Mouse (Mus musculus) intestine, postnatal 0 days (tissue): ENCODE results near the gene Armh2. TPM values are rescaled to one million over a fixed set of nuclear protein-coding genes. Genes with fewer than 3 reads are reported as not detected.
A peak's percentile ranks its signal among the peaks of the same experiment; 100 is the strongest.

Experiments
- ATAC-seq: fragments of 200-750 bp; cut with Nextera tagmentation; 2 replicates; pipeline ENCODE4 v1.8.0; 2017; ENCODE audit warnings: mild to moderate bottlenecking, moderate TSS enrichment, moderate library complexity
- H3K27ac ChIP-seq: fragments of 300-500 bp; sonication (generic); 2 replicates; pipeline ENCODE4 v1.5.1; 2014; ENCODE audit warnings: mild to moderate bottlenecking, low read depth, low read length, moderate library complexity
- H3K27me3 ChIP-seq: fragments of 300-500 bp; sonication (generic); replicated peaks from 2 replicates; pipeline ENCODE4 v1.6.1; 2014; ENCODE audit warnings: low read length, mixed read lengths; ENCODE audit not compliant: control insufficient read depth, insufficient read depth
- H3K36me3 ChIP-seq: fragments of 300-500 bp; sonication (generic); 2 replicates; pipeline ENCODE4 v1.6.1; 2014; ENCODE audit warnings: mild to moderate bottlenecking, moderate library complexity; ENCODE audit not compliant: control insufficient read depth, insufficient read depth
- H3K4me1 ChIP-seq: fragments of 300-500 bp; sonication (generic); replicated peaks from 2 replicates; pipeline ENCODE4 v1.6.1; 2014; ENCODE audit warnings: antibody characterized with exemption, low read length, mixed read lengths; ENCODE audit not compliant: control insufficient read depth, insufficient read depth
- H3K4me2 ChIP-seq: fragments of 300-500 bp; sonication (generic); replicated peaks from 2 replicates; pipeline ENCODE4 v1.6.1; 2014; ENCODE audit warnings: low read depth, mild to moderate bottlenecking, moderate library complexity
- H3K4me3 ChIP-seq: fragments of 300-500 bp; sonication (generic); 2 replicates; pipeline ENCODE4 v1.5.1; 2014; ENCODE audit warnings: low read depth, low read length
- H3K9ac ChIP-seq: fragments of 300-500 bp; sonication (generic); 2 replicates; pipeline ENCODE4 v1.6.1; 2014; ENCODE audit warnings: mild to moderate bottlenecking, low read depth, low read length
- H3K9me3 ChIP-seq: fragments of 300-500 bp; sonication (generic); 2 replicates; pipeline ENCODE4 v1.6.1; 2016; ENCODE audit warnings: mixed run types; ENCODE audit not compliant: control insufficient read depth
- CTCF ChIP-seq: sonication (generic); IDR thresholded peaks from 2 replicates; pipeline ENCODE4 v1.5.1; 2016; ENCODE audit warnings: low read depth, mild to moderate bottlenecking, control low read depth, antibody characterized with exemption, moderate library complexity
- WGBS: fragments of 180-500 bp; shearing (Covaris S2); extraction: QIAGEN DNeasy Blood & Tissue Kit; methylation state at CpG from one replicate; pipeline ENCODE4 v1.1.7; 2014; 5-methylcytosine and 5-hydroxymethylcytosine counted together
- polyA plus RNA-seq: library from polyadenylated mRNA; unstranded; fragments of >200 nt; fragmentation: Nextera tagmentation; extraction: Ambion mirVana; gene quantifications from 2 replicates; pipeline ENCODE4 v1.2.1, GENCODE M21; 2015

Armh2 gene
- not detected in 2 replicates for polyA plus RNA-seq

DNA sequence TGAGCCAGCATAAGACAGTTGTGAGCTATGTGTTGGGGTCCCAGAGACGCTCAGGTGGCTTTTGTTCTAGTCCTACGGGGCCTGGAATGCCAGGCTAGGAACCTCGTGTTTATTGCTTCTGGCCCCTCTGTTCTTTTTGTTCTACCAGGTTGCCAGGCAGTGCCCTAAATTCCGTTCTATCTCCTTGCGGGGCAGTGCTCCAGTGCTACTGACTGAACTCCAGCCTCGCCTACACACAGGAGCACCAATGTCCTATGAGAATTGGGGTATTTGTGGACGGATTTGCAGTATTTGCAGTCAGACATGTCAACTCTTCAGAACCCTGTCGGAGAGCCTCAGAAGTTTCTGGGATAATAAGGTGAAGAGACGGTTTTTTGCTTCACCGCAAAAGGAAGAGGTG lies at the start of gene Armh2:
TSS of gene Armh2 (plus strand) at position 205 of the 400 bp plus-strand sequence.
- no peak within 1 kb of the TSS for H3K9ac ChIP-seq
- 88% methylated on average over 10 of the region's 10 CpGs for WGBS
- no peak for TF ChIP-seq CTCF
- no peak within 1 kb of the TSS for H3K27ac ChIP-seq
- no peaks in the 10 kb centered on the region; the same call in 1 of the 2 replicates for H3K36me3 ChIP-seq
- no peak within 1 kb of the TSS for H3K4me2 ChIP-seq
- no peaks in the 10 kb centered on the region for H3K27me3 ChIP-seq
- no peaks in the 10 kb centered on the region for H3K4me1 ChIP-seq
- no peak within 1 kb of the TSS for H3K4me3 ChIP-seq
- ATAC-seq: no peak
- no peaks in the 10 kb centered on the region for H3K9me3 ChIP-seq

DNA sequence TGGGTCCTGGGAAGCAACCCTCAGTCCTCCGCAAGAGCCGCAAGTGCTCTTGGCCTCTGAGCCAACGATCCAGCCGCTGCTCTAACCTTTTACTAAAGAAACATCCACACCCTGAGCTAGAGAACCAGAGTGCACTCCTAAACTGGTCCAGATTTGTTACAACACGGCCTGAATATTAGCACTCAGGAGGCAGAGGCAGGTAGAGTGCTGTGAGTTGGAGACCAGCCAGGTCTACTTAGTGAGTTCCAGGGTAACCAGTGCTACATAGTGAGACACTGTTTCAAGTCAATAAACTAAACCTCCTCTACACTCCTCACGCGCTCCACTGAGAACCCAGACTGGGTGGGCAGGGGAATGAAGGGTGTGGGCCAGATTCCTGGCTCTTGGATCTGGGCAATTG lies 47.7 kb upstream of the Armh2 start:
- H3K27me3 ChIP-seq: no peaks in the 10 kb centered on the region
- 91% methylated on average over 7 of the region's 7 CpGs for WGBS
- ATAC-seq: no peak

DNA sequence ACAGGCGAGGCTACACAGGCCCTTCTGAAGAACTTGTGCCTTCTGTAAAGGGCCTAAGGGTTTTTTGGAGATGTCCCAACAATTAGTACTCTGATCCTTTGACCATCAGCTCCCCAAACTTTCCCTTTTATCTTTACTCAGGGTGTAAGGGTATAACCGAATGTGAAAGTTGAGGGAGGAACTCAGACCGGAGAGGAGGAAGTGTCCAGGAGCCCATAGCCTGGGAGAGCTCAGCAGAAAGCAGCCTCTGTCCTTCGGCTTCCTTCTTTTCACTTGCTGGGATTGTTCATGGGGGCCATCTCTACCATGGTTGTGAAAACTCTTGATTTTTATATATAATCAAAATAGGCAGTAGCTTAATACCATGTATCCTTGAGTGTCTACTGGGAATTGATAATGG lies 42.3 kb upstream of the Armh2 start:
- H3K27ac ChIP-seq: no peak overlapping the region
- H3K9ac ChIP-seq: no peak overlapping the region
- no peaks in the 10 kb centered on the region for H3K27me3 ChIP-seq
- no peak overlapping the region for H3K4me2 ChIP-seq
- H3K36me3 ChIP-seq: no peaks in the 10 kb centered on the region
- no peak overlapping the region for H3K4me3 ChIP-seq
- no peak for ATAC-seq
- 81% methylated on average over 4 of the region's 4 CpGs for WGBS
- no peak for TF ChIP-seq CTCF
- no peaks in the 10 kb centered on the region for H3K9me3 ChIP-seq
- no peaks in the 10 kb centered on the region for H3K4me1 ChIP-seq

More for the DNA sequence above, 47.7 kb upstream of the Armh2 start:
- H3K9me3 ChIP-seq: no peaks in the 10 kb centered on the region
- no peaks in the 10 kb centered on the region for H3K36me3 ChIP-seq
- no peak overlapping the region for H3K4me3 ChIP-seq
- TF ChIP-seq CTCF: no peak
- H3K4me1 ChIP-seq: no peaks in the 10 kb centered on the region
- H3K27ac ChIP-seq: no peak overlapping the region
- no peak overlapping the region for H3K4me2 ChIP-seq
- no peak overlapping the region for H3K9ac ChIP-seq

DNA sequence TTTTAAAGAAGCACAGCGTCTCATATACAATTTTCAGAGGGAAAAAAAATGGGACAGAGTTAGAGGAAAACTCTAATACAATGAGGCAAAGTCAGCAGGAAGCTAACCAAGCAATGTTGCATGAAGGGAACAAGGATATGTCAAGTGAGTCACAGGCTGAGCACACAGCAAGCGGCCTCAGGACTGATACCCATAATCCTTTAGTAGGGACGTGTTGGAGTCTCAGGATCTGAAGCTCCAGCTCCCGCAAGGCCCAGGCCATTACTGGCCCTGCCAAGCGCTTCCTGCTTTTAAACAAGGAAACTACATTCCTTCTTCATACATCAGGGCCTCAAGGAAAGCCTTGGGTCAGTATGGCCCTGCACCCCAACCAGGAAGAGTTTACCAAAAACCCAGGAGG lies 38.9 kb upstream of the Armh2 start:
- Histone ChIP-seq H3K4me2 (no peak overlapping the region), H3K36me3 (no peaks in the 10 kb centered on the region), H3K9ac (no peak overlapping the region), H3K4me3 (no peak overlapping the region), H3K27ac (no peak overlapping the region), H3K9me3 (no peaks in the 10 kb centered on the region), H3K27me3 (no peaks in the 10 kb centered on the region), H3K4me1 (no peaks in the 10 kb centered on the region)
- no peak for ATAC-seq
- 71% methylated on average over 5 of the region's 5 CpGs for WGBS
- TF ChIP-seq CTCF: no peak

DNA sequence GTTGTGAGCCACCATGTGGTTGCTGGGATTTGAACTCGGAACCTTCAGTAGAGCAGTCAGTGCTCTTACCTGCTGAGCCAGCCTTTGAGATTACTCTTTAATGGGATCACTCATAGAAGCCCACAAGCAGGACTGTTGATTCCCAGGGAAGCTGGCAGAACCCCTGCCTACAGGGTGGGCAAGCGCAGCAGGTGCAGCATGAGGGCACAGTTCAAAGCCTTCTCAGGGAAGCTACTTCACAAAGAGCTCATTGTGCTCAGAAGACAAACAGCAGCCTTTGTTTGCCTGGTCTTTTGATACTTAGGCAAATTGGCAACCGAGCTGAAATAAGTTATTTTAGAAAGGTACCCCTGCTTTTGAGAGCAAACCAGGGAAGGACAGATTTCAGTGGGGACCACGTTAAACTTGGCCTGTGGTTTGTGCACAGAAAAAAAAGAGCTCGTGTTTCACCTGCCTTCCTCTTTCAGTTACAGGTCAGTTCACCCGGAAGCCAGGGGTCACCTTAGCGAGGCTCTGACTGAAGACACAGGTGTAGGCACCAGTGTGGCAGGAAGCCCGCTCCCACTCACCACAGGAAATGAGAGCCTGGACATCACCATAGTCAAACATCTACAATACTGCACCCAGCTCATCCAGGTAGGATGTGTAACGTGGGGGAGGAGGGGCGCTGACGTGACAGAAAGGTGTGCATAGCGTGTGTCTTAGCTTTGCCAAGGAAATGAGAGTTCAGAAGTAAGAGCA lies 31.2 kb upstream of the Armh2 start:
- no peak for TF ChIP-seq CTCF
- H3K4me2 ChIP-seq: no peak overlapping the region
- no peaks in the 10 kb centered on the region for H3K9me3 ChIP-seq
- peak; percentile 82 for ATAC-seq
- H3K36me3 ChIP-seq: no peaks in the 10 kb centered on the region
- H3K27ac ChIP-seq: no peak overlapping the region
- H3K4me1 ChIP-seq: no peaks in the 10 kb centered on the region
- no peaks in the 10 kb centered on the region for H3K27me3 ChIP-seq
- no peak overlapping the region for H3K4me3 ChIP-seq
- H3K9ac ChIP-seq: no peak overlapping the region
- 53% methylated on average over 12 of the region's 12 CpGs for WGBS

DNA sequence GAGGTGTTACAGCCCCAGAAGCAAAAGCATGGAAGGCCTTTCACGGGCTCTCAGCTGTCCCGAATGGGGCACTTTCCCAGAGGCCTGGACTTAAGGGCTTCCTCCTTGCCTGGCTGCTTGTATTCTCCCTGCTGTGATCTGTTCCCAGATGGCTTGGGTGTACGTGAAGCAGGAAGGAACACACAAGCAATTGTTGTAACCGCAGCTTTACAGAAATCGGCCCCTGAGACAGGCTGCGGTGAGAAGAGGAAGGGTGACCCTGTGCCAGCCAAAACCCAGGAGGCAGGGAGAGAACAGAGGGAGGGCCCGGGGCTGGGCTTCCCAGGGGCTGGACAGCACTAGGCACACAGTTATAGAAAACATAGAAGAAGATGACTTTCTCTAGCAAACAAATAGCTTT lies 30.1 kb upstream of the Armh2 start:
- Histone ChIP-seq H3K4me2 (no peak overlapping the region), H3K9me3 (no peaks in the 10 kb centered on the region), H3K27me3 (no peaks in the 10 kb centered on the region), H3K4me3 (no peak overlapping the region), H3K27ac (no peak overlapping the region), H3K36me3 (no peaks in the 10 kb centered on the region), H3K9ac (no peak overlapping the region), H3K4me1 (no peaks in the 10 kb centered on the region)
- TF ChIP-seq CTCF: no peak
- ATAC-seq: no peak
- whole genome bisulfite sequencing: 64% methylated on average over 7 of the region's 7 CpGs
